Mouse (Mus musculus): ENCODE data around the gene Adgra1. TPM values are rescaled to one million over a fixed set of nuclear protein-coding genes. Genes with fewer than 3 reads are reported as not detected.
A peak's percentile ranks its signal among the peaks of the same experiment; 100 is the strongest.

Adgra1 gene
- total RNA-seq, 2 experiments from 2014 or later, result 47.8 to 49.8 TPM

- DNase-seq (ENCODE audit: low spot score in 2 of 2), result no peak
These were observed 71.3 kb downstream of the Adgra1 start for GRCm38 (mm10) chr7:139905261-139905660.

- peak; percentile 54 to 65 for DNase-seq (ENCODE audit: low spot score in 2 of 2)
These were observed 71.7 kb downstream of the Adgra1 start for GRCm38 (mm10) chr7:139905661-139906060.

GRCm38 (mm10) chr7:139908176-139908575, 74.2 kb downstream of the Adgra1 start:
- DNase-seq (ENCODE audit: low spot score in 2 of 2), result peak in 1 of 2 experiments; percentile 55

GRCm38 (mm10) chr7:139909469-139909868, 75.5 kb downstream of the Adgra1 start:
- DNase-seq (ENCODE audit: low spot score in 2 of 2), result peak in 1 of 2 experiments; percentile 28

- DNase-seq (ENCODE audit: low spot score in 2 of 2), result peak in 1 of 2 experiments; percentile 33
These were observed 76.3 kb downstream of the Adgra1 start for GRCm38 (mm10) chr7:139910204-139910835.

- no peak for DNase-seq (ENCODE audit: low spot score in 2 of 2)
These were observed 80.4 kb downstream of the Adgra1 start for GRCm38 (mm10) chr7:139914141-139915047.

GRCm38 (mm10) chr7:139915646-139916257, 81.8 kb downstream of the Adgra1 start:
- no peak for DNase-seq (ENCODE audit: low spot score in 2 of 2)

- DNase-seq (ENCODE audit: low spot score in 2 of 2), result no peak
These were observed 82.4 kb downstream of the Adgra1 start for GRCm38 (mm10) chr7:139916345-139916744.

- DNase-seq (ENCODE audit: low spot score in 2 of 2), result peak; percentile 50 to 61
These were observed 84.3 kb downstream of the Adgra1 start for GRCm38 (mm10) chr7:139918262-139918661.

Other genes with a start within 250 kb of the Adgra1 start
- 1 to 10 TPM; 3.4 to 3.9 TPM for gene Cfap46, start 150.4 kb upstream of the Adgra1 start, total RNA-seq (2021)
- gene Kndc1, start 60.5 kb downstream of the Adgra1 start, total RNA-seq (2021), result 10 to 100 TPM; 49.1 to 56.1 TPM
- not detected for gene Utf1, start 109.6 kb downstream of the Adgra1 start, total RNA-seq (2021)
- gene 6430531B16Rik, start 144.6 kb downstream of the Adgra1 start, total RNA-seq (2021), result 1 to 10 TPM in 1 of 2 experiments, under 1 TPM in 1; 0.87 to 1.0 TPM
- 1 to 10 TPM; 1.3 to 2.4 TPM for gene Adam8, start 158.4 kb downstream of the Adgra1 start, total RNA-seq (2021)
- 10 to 100 TPM; 22.3 to 24.9 TPM for gene Zfp511, start 202.2 kb downstream of the Adgra1 start, total RNA-seq (2021)
- gene Tubgcp2, start 202.5 kb downstream of the Adgra1 start, total RNA-seq (2021), result 10 to 100 TPM; 40.8 TPM
- under 1 TPM; 0.16 to 0.20 TPM for gene Msx3, start 214.9 kb downstream of the Adgra1 start, total RNA-seq (2021)
- gene Caly, start 248.4 kb downstream of the Adgra1 start, total RNA-seq (2021), result 100 to 1,000 TPM; 247 to 252 TPM

Measured in layer of hippocampus, postnatal 10 days (tissue).